Comparison of ENCODE assay signal across 27 mouse cellular contexts in genomic region chr2:72970831-72971230, GRCm38 (mm10). TPM values are rescaled to one million over a fixed set of nuclear protein-coding genes. Genes with fewer than 3 reads are reported as not detected.
DNase-seq lines count a peak whose midpoint lies in the region; ATAC-seq and TF ChIP-seq lines count a peak whose summit lies in the region.
"Had no signal": no experiment of that assay in that cellular context is flagged by ENCODE, and none has a peak within 500 bp of the region (broad histone marks: within the 10 kb centered on the region; RNA-seq: fewer than 3 reads in every experiment).

No protein-coding gene starts in this region.

- H3K27ac ChIP-seq in liver, adult 2 months (replicated peaks; ENCODE audit: insufficient read depth, low read depth, low read length) = peak overlapping the region; percentile 72
- H3K27ac ChIP-seq in liver, embryonic 12.5 days = no peak overlapping the region
- H3K27ac ChIP-seq in liver, postnatal 0 days (ENCODE audit: low read depth) = no peak overlapping the region
- H3K27ac ChIP-seq in liver, embryonic 11.5 days (ENCODE audit: low read depth, low read length) = no peak overlapping the region
- peak overlapping the region; percentile 48; the same call in 1 of the 2 replicates for H3K27ac ChIP-seq in bone marrow, adult 2 months (ENCODE audit: control insufficient read depth, insufficient read depth, low read depth, low read length, poor library complexity)

- H3K79me2 ChIP-seq in liver, adult 2 months (ENCODE audit: control insufficient read depth, insufficient read depth, low read length) = peaks cover 18% of the 10 kb centered on the region; the same call in 1 of the 2 replicates

- no peak for ATAC-seq in liver, embryonic 12.5 days
- ATAC-seq in liver, postnatal 0 days = peak; percentile 25; the same call in 1 of the 2 replicates
- no peak for ATAC-seq in liver, embryonic 11.5 days (replicated peaks; ENCODE audit: low FRiP score)
- ATAC-seq: activated CD4-positive, CD25-positive, alpha-beta regulatory T cell, adult 4 months; CD4-positive, CD25-positive, alpha-beta regulatory T cell, adult 4 months; Patski had no signal

- no peak for TF ChIP-seq CTCF in liver, adult 2 months (IDR thresholded peaks at IDR 0.05; ENCODE audit: low read depth, low read length)
- TF ChIP-seq CTCF in liver, postnatal 0 days (IDR thresholded peaks at IDR 0.05; ENCODE audit: low read depth) = no peak
- no peak for TF ChIP-seq CTCF in bone marrow, adult 2 months (IDR thresholded peaks at IDR 0.05; ENCODE audit: control insufficient read depth, insufficient read depth, low read length)

- H3K4me1 ChIP-seq in liver, adult 2 months (ENCODE audit: control insufficient read depth, insufficient read depth, low read length) = peaks cover 37% of the 10 kb centered on the region
- peaks cover 34% of the 10 kb centered on the region for H3K4me1 ChIP-seq in liver, embryonic 12.5 days
- peaks cover 14% of the 10 kb centered on the region for H3K4me1 ChIP-seq in liver, postnatal 0 days (ENCODE audit: insufficient read depth)
- H3K4me1 ChIP-seq in liver, embryonic 11.5 days (replicated peaks; ENCODE audit: control insufficient read depth, insufficient read depth, low read length) = peaks cover 7% of the 10 kb centered on the region
- no peaks in the 10 kb centered on the region; the same call in 1 of the 2 replicates for H3K4me1 ChIP-seq in bone marrow, adult 2 months (ENCODE audit: control insufficient read depth, insufficient read depth, low read length)

- no peak overlapping the region for H3K4me2 ChIP-seq in liver, embryonic 12.5 days
- H3K4me2 ChIP-seq in liver, postnatal 0 days (ENCODE audit: low read depth, low read length) = no peak overlapping the region
- no peak overlapping the region for H3K4me2 ChIP-seq in liver, embryonic 11.5 days

- H3K4me3 ChIP-seq in liver, adult 2 months (ENCODE audit: insufficient read depth, low read depth, low read length) = no peak overlapping the region
- no peak overlapping the region for H3K4me3 ChIP-seq in liver, embryonic 12.5 days
- H3K4me3 ChIP-seq in liver, postnatal 0 days (ENCODE audit: low read depth, low read length) = no peak overlapping the region
- H3K4me3 ChIP-seq in liver, embryonic 11.5 days (ENCODE audit: low read depth, low read length) = no peak overlapping the region
- H3K4me3 ChIP-seq in bone marrow, adult 2 months (replicated peaks; ENCODE audit: control insufficient read depth, low read depth, low read length) = no peak overlapping the region

- 22% methylated on average over 6 of the region's 6 CpGs for WGBS in liver, adult 2 months
- 88% methylated on average over 6 of the region's 6 CpGs for whole genome bisulfite sequencing in liver, embryonic 12.5 days (ENCODE audit: insufficient replicate concordance)
- 65% methylated on average over 6 of the region's 6 CpGs for WGBS in liver, postnatal 0 days (ENCODE audit: insufficient replicate concordance)
- 89% methylated on average over 6 of the region's 6 CpGs for WGBS in liver, embryonic 11.5 days
- 75% methylated on average over 6 of the region's 6 CpGs for WGBS in bone marrow, adult 2 months

- DNase-seq in liver, adult 2 months (ENCODE audit: extremely low read depth, low read depth, low spot score) = peak; percentile 93
- DNase-seq in liver, postnatal 0 days = no peak
- DNase-seq in liver, embryonic 11.5 days (ENCODE audit: low spot score) = no peak
- DNase-seq in embryo, embryonic 10 days (ENCODE audit: low spot score) = no peak
- DNase-seq: adrenal gland, adult 2 months; adrenal gland, adult 8-10 months; adrenal gland, postnatal 25 days; adrenal gland, postnatal 36 days; cerebellum, adult 11 months; cerebellum, adult 11-12 months; cerebellum, adult 18-20 months had no signal

- no peaks in the 10 kb centered on the region for H3K9me3 ChIP-seq in liver, embryonic 12.5 days (replicated peaks)
- H3K9me3 ChIP-seq in liver, postnatal 0 days (ENCODE audit: low read length) = no peaks in the 10 kb centered on the region
- no peaks in the 10 kb centered on the region for H3K9me3 ChIP-seq in liver, embryonic 11.5 days (ENCODE audit: control insufficient read depth, low read length)
- H3K9me3 ChIP-seq: G1E had no signal

- no peak overlapping the region for H3K9ac ChIP-seq in liver, adult 2 months (ENCODE audit: low read depth, low read length)
- H3K9ac ChIP-seq in liver, embryonic 12.5 days = no peak overlapping the region
- H3K9ac ChIP-seq in liver, postnatal 0 days (replicated peaks) = no peak overlapping the region
- H3K9ac ChIP-seq in liver, embryonic 11.5 days (ENCODE audit: low read depth, low read length) = no peak overlapping the region

- no peaks in the 10 kb centered on the region for H3K27me3 ChIP-seq in liver, adult 2 months (ENCODE audit: control insufficient read depth, insufficient read depth, low read length)
- no peaks in the 10 kb centered on the region for H3K27me3 ChIP-seq in liver, embryonic 12.5 days (replicated peaks)
- H3K27me3 ChIP-seq in liver, postnatal 0 days (ENCODE audit: insufficient read depth, low read length) = no peaks in the 10 kb centered on the region
- H3K27me3 ChIP-seq in liver, embryonic 11.5 days (replicated peaks; ENCODE audit: control insufficient read depth, insufficient read depth, low read length) = no peaks in the 10 kb centered on the region
- H3K27me3 ChIP-seq: CH12.LX, Patski had no signal

- peaks cover 25% of the 10 kb centered on the region for H3K36me3 ChIP-seq in liver, adult 2 months (ENCODE audit: control insufficient read depth, insufficient read depth, low read length)
- H3K36me3 ChIP-seq in liver, embryonic 12.5 days = peaks cover 72% of the 10 kb centered on the region
- peaks cover 46% of the 10 kb centered on the region for H3K36me3 ChIP-seq in liver, postnatal 0 days (replicated peaks; ENCODE audit: insufficient read depth, low read length)
- peaks cover 15% of the 10 kb centered on the region for H3K36me3 ChIP-seq in liver, embryonic 11.5 days (ENCODE audit: control insufficient read depth, insufficient read depth, low read length)

- TF ChIP-seq EP300 in liver, postnatal 0 days (IDR thresholded peaks at IDR 0.05; ENCODE audit: low read depth) = no peak

- TF ChIP-seq POLR2A in liver, adult 2 months (IDR thresholded peaks at IDR 0.05; ENCODE audit: extremely low read depth, insufficient read depth, low read length) = no peak
- TF ChIP-seq POLR2A in bone marrow, adult 2 months (IDR thresholded peaks at IDR 0.05; ENCODE audit: borderline replicate concordance, control insufficient read depth, low read depth, low read length) = no peak

RNA-seq across cellular contexts. Expression of gene Sp3, which starts 9.4 kb away (rescaled TPM):
- total RNA-seq in liver, adult 2 months (2014; rRNA removed) = 52.4 and 55.1 TPM in 2 replicates
- polyA plus RNA-seq in liver, adult 2 months (2012; rRNA removed) = 8.7 and 9.0 TPM in 2 replicates
- 45.2 and 47.6 TPM in 2 replicates for polyA plus RNA-seq in liver, embryonic 12.5 days (2016; fragmentation: Nextera tagmentation; extraction: Ambion mirVana)
- 20.5 and 21.8 TPM in 2 replicates for polyA plus RNA-seq in liver, postnatal 0 days (2015; fragmentation: Nextera tagmentation; extraction: Ambion mirVana)
- 49.6 and 50.6 TPM in 2 replicates for polyA plus RNA-seq in liver, embryonic 11.5 days (2014; fragmentation: Nextera tagmentation; extraction: Ambion mirVana)
- polyA plus RNA-seq in bone marrow, adult 2 months (2011; ENCODE audit: insufficient read depth, insufficient read length, low replicate concordance, missing spikeins) = 34.0 and 40.0 TPM in 2 replicates

RNA-seq across cellular contexts. Expression of gene Gm11084, which starts 15.7 kb away (rescaled TPM):
- total RNA-seq in liver, adult 2 months (2014; rRNA removed) = not detected in 2 replicates
- polyA plus RNA-seq in liver, adult 2 months (2012; rRNA removed) = not detected in 2 replicates
- not detected in 2 replicates for polyA plus RNA-seq in liver, embryonic 12.5 days (2016; fragmentation: Nextera tagmentation; extraction: Ambion mirVana)
- not detected in 2 replicates for polyA plus RNA-seq in liver, postnatal 0 days (2015; fragmentation: Nextera tagmentation; extraction: Ambion mirVana)
- polyA plus RNA-seq in liver, embryonic 11.5 days (2014; fragmentation: Nextera tagmentation; extraction: Ambion mirVana) = not detected in 2 replicates
- not detected in 2 replicates for polyA plus RNA-seq in bone marrow, adult 2 months (2011; ENCODE audit: insufficient read depth, insufficient read length, low replicate concordance, missing spikeins)
- total RNA-seq: adrenal gland, adult 18-20 months; adrenal gland, adult 2 months; adrenal gland, adult 8-10 months; adrenal gland, postnatal 10 days; adrenal gland, postnatal 14 days; adrenal gland, postnatal 25 days; adrenal gland, postnatal 36 days; adrenal gland, postnatal 4 days; CH12.LX; ES-E14; G1E; MEL had no signal
- polyA plus RNA-seq: activated CD4-positive, CD25-positive, alpha-beta regulatory T cell, adult 4 months; adrenal gland, adult 2 months; brain, embryonic 14.5 days; C2C12; CD4-positive, CD25-positive, alpha-beta regulatory T cell, adult 4 months; cerebellum, adult 2 months; G1E; Patski had no signal

Comparison
In these comparisons a context has a peak if more than half of its experiments do, and no peak if none do; other contexts are left out.
1. H3K27ac ChIP-seq: peak in liver, adult 2 months (single experiment) and bone marrow, adult 2 months (single experiment); none in liver, embryonic 12.5 days (single experiment), liver, postnatal 0 days (single experiment) and liver, embryonic 11.5 days (single experiment).